Mouse (Mus musculus) limb, embryonic 12.5 days (tissue): ENCODE data around the gene Errfi1. TPM values are rescaled to one million over a fixed set of nuclear protein-coding genes. Genes with fewer than 3 reads are reported as not detected.

Experiments
- ATAC-seq: fragments of 200-750 bp; cut with Nextera tagmentation; 2 replicates; pipeline ENCODE4 v1.8.0; 2017; ENCODE audit warnings: low read depth, moderate TSS enrichment; ENCODE audit not compliant: insufficient number of reproducible peaks, insufficient read depth, low FRiP score, low TSS enrichment
- H3K27ac ChIP-seq: fragments of 300-500 bp; sonication (generic); 2 replicates; pipeline ENCODE4 v1.5.1; 2016; ENCODE audit warnings: mild to moderate bottlenecking, moderate library complexity
- H3K27me3 ChIP-seq: fragments of 300-500 bp; sonication (generic); 2 replicates; pipeline ENCODE4 v1.6.1; 2016; ENCODE audit warnings: mild to moderate bottlenecking, moderate library complexity
- H3K36me3 ChIP-seq: fragments of 300-500 bp; sonication (generic); 2 replicates; pipeline ENCODE4 v1.6.1; 2016; ENCODE audit warnings: mild to moderate bottlenecking, moderate library complexity
- H3K4me1 ChIP-seq: fragments of 300-500 bp; sonication (generic); replicated peaks from 2 replicates; pipeline ENCODE4 v1.6.1; 2016
- H3K4me2 ChIP-seq: fragments of 300-500 bp; sonication (generic); 2 replicates; pipeline ENCODE4 v1.6.1; 2016; ENCODE audit warnings: mild to moderate bottlenecking, moderate library complexity
- H3K4me3 ChIP-seq: fragments of 300-500 bp; sonication (generic); replicated peaks from 2 replicates; pipeline ENCODE4 v1.5.1; 2016; ENCODE audit warnings: mild to moderate bottlenecking
- H3K9ac ChIP-seq: fragments of 300-500 bp; sonication (generic); replicated peaks from 2 replicates; pipeline ENCODE4 v1.6.1; 2016; ENCODE audit warnings: mild to moderate bottlenecking, moderate library complexity
- H3K9me3 ChIP-seq: fragments of 300-500 bp; sonication (generic); 2 replicates; pipeline ENCODE4 v1.6.1; 2016; ENCODE audit warnings: mild to moderate bottlenecking, moderate library complexity
- whole genome bisulfite sequencing: fragments of 180-500 bp; shearing (Covaris S2); methylation state at CpG from one replicate; pipeline ENCODE4 v1.1.7; 2016; 5-methylcytosine and 5-hydroxymethylcytosine counted together
- polyA plus RNA-seq: library from polyadenylated mRNA; unstranded; fragments of >200 nt; fragmentation: Nextera tagmentation; extraction: Ambion mirVana; gene quantifications from 2 replicates; pipeline ENCODE4 v1.2.1, GENCODE M21; 2016

Gene Errfi1
- polyA plus RNA-seq, 1 experiment from 2014 or later, result 25.7 TPM

DNA sequence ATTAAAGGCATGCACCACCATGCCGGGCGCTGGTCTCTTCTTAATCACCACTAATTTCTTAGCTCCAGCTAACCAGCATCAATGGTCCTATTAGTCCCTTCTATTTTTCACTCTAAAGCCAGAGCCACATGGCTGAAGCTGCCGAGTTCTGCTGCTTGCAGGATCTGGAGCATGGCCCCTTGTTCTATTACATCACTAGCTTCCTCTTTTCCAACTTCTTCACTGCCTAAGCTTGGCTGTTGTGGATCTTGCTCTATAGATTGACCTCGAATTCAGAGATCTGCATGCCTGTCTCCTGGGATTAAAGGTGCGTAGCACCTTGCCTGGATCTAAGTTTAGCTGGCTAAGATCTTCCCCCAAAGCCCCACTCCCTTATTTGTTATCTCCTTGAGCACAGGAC lies 28.9 kb downstream of the Errfi1 start:
- 0 out of 2 replicates have a peak, but pooled peaks cover under 1% of the 10 kb centered on the region for H3K4me1 ChIP-seq
- peaks cover 33% of the 10 kb centered on the region for H3K9me3 ChIP-seq
- ATAC-seq, result no peak
- no peak overlapping the region for H3K4me2 ChIP-seq
- no peak overlapping the region for H3K9ac ChIP-seq
- 91% methylated on average over 5 of the region's 5 CpGs for WGBS
- peaks cover 5% of the 10 kb centered on the region; the same call in 1 of the 2 replicates for H3K36me3 ChIP-seq
- H3K27me3 ChIP-seq, result no peaks in the 10 kb centered on the region
- no peak overlapping the region for H3K27ac ChIP-seq
- no peak overlapping the region for H3K4me3 ChIP-seq

DNA sequence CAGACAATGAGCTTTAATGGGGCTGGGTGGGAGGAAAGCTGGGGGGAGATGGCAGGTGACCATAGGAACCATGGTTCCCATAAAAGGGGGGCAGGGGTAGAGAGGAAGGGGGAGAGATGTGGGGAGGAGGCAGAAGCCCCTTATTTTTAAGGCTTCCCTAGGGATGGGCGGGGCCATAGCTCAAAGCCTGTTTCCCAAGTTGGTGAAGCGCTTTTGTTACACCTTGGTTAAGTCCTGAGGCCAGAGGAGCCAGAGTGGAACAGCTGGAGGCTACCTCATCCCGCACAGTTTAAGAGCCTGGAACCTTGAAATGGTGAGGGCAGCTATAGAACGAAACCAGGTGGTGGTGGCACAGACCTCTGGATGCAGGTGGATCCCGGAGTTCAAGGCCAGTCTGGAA lies 34.2 kb downstream of the Errfi1 start:
- Histone ChIP-seq H3K4me3 (no peak overlapping the region), H3K9me3 (no peaks in the 10 kb centered on the region), H3K4me2 (no peak overlapping the region), H3K4me1 (peaks cover 34% of the 10 kb centered on the region), H3K27ac (no peak overlapping the region), H3K27me3 (no peaks in the 10 kb centered on the region), H3K36me3 (no peaks in the 10 kb centered on the region), H3K9ac (no peak overlapping the region)
- 64% methylated on average over 5 of the region's 5 CpGs for WGBS
- ATAC-seq, result no peak

- no peak overlapping the region for H3K4me2 ChIP-seq
- H3K27ac ChIP-seq, result peak overlapping the region; percentile 56; the same call in 1 of the 2 replicates
- H3K4me1 ChIP-seq, result peaks cover 34% of the 10 kb centered on the region
- H3K9ac ChIP-seq, result no peak overlapping the region
- no peaks in the 10 kb centered on the region for H3K9me3 ChIP-seq
- WGBS, result 74% methylated on average over 4 of the region's 4 CpGs
- H3K27me3 ChIP-seq, result no peaks in the 10 kb centered on the region
- no peaks in the 10 kb centered on the region for H3K36me3 ChIP-seq
- ATAC-seq, result no peak
- H3K4me3 ChIP-seq, result no peak overlapping the region
Measured at GRCm38 (mm10) chr4:150888492-150888891, 34.8 kb downstream of the Errfi1 start.

DNA sequence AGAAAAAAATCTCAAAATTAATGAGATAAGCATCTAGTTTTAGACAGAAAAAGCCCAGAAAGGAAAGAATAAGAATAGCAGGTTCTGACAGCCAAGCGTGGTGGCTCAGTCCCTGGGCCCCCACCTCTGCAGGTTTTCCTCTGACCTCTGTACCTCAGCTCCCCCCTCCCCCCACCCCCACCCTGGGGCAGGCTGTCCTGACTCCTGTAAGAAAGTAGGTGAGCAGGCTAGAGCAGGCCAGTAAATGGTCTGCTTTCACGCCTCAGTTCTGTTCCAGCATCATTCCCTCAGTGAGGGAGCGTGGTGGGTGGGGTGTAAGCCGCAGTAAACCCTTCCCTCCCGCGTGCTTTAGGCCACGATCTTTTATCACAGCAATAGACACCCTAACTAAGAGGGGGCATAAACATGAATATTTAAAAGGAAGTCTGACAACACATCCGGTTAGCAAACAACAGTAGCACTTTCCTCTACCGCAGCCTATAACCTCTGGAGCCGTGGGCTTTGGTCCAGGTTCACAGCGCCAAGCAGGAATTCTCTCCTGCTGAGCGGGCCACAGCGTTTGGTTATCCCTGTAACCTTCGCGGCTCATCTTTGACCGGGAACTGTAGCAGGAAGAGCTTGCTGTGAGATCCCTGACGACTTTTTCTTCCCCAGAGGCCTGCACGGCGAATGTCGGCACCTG lies 35.7 kb downstream of the Errfi1 start:
- no peaks in the 10 kb centered on the region for H3K9me3 ChIP-seq
- peaks cover 34% of the 10 kb centered on the region for H3K4me1 ChIP-seq
- no peaks in the 10 kb centered on the region for H3K27me3 ChIP-seq
- no peak overlapping the region for H3K4me3 ChIP-seq
- H3K27ac ChIP-seq, result peak overlapping the region; percentile 91
- ATAC-seq, result peak; percentile 23; the same call in 1 of the 2 replicates
- H3K36me3 ChIP-seq, result no peaks in the 10 kb centered on the region
- peak overlapping the region; percentile 19 for H3K4me2 ChIP-seq
- H3K9ac ChIP-seq, result no peak overlapping the region
- WGBS, result 33% methylated on average over 20 of the region's 20 CpGs

GRCm38 (mm10) chr4:150889955-150890315 lies 36.2 kb downstream of the Errfi1 start:
- peak overlapping the region; percentile 19 for H3K4me2 ChIP-seq
- H3K4me3 ChIP-seq, result no peak overlapping the region
- no peak overlapping the region for H3K9ac ChIP-seq

GRCm38 (mm10) chr4:150891308-150891707 lies 37.6 kb downstream of the Errfi1 start:
- 67% methylated on average over 5 of the region's 5 CpGs for WGBS
- Histone ChIP-seq H3K36me3 (peaks cover 7% of the 10 kb centered on the region), H3K27me3 (no peaks in the 10 kb centered on the region), H3K9me3 (no peaks in the 10 kb centered on the region), H3K4me2 (no peak overlapping the region), H3K27ac (peak overlapping the region; percentile 91; the same call in 1 of the 2 replicates), H3K9ac (no peak overlapping the region), H3K4me3 (no peak overlapping the region), H3K4me1 (peaks cover 38% of the 10 kb centered on the region)
- no peak for ATAC-seq

More at GRCm38 (mm10) chr4:150889955-150890315, 36.2 kb downstream of the Errfi1 start:
- H3K36me3 ChIP-seq, result no peaks in the 10 kb centered on the region
- ATAC-seq, result no peak
- peaks cover 34% of the 10 kb centered on the region for H3K4me1 ChIP-seq
- 42% methylated on average over 13 of the region's 13 CpGs for WGBS
- no peaks in the 10 kb centered on the region for H3K27me3 ChIP-seq
- no peaks in the 10 kb centered on the region for H3K9me3 ChIP-seq
- peak overlapping the region; percentile 91 for H3K27ac ChIP-seq

DNA sequence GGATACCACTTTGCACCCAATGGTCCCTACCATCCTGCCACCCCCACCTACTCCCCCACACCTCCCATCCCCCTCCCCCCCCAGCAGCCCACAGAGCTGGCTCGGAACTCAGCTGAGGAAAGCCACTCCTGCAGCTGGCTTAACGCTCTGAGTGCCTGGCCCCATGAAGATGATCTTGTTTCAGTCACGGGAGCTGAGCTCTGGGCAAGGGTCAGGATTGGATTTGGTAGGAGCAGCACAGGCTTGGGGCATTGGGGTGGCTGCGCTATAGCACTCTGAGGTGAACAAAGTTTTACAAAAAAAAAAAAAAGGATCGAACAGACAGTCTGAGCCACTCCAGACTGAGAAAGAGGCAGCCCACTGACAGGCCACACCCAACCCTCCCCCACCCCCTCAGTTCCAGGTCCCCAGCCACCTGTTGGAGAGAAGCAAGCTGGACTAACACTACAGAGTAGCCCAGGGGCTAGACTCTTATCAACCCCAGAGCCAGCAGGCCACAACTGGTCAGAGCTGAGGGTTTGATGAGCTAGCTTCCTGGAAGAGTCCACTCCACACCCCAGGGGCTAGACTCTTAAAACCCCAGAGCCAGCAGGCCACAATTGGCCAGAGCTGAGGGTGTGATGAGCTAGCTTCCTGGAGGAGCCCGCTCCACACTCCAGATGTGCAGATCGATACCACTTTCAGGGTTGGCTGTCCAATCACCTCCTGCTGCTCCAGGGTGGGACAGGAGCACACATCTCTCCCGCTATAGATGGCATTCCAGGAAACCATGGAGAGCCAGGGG lies 41.2 kb downstream of the Errfi1 start:
- H3K4me3 ChIP-seq, result no peak overlapping the region
- WGBS, result 67% methylated on average over 8 of the region's 8 CpGs
- no peaks in the 10 kb centered on the region for H3K27me3 ChIP-seq
- H3K4me1 ChIP-seq, result peaks cover 19% of the 10 kb centered on the region
- ATAC-seq, result no peak
- peaks cover 42% of the 10 kb centered on the region for H3K36me3 ChIP-seq
- no peak overlapping the region for H3K9ac ChIP-seq
- no peak overlapping the region for H3K27ac ChIP-seq
- H3K9me3 ChIP-seq, result no peaks in the 10 kb centered on the region
- no peak overlapping the region for H3K4me2 ChIP-seq

DNA sequence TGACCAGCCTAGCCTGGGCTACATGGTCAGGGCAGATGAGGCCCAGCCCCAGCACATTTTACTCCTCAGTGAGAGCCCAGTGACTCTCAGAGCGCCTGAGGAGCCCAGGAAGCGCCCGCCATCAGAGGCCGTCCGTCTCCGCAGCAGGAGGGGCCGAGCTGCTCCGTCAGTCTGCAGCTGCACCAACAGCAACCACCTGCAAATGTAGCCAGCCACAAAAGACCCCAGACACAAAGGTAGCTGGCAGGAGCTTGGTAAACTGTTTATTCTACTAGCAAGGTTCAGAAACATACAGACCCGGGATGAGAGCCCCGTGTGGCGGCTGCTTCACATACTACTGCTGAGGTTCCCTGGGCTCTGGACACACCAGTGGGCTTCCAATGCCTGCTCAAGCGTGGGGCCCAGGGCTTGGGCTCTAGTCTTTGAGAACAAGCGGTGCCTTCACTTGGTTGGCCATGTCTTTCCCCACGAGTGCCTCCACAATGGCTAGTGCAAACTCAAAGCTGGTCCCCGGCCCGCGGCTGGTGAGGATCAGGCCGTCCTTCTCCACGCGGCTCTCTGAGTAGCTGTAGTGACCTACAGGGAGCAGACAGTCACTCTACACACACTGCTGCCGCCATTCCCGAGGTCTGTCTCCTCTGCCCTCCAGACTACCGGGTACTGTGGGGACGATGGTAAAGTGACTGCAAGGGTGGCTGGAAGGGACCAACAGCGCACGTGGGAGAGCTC lies 43.3 kb downstream of the Errfi1 start:
- H3K36me3 ChIP-seq, result peaks cover 63% of the 10 kb centered on the region
- H3K27me3 ChIP-seq, result no peaks in the 10 kb centered on the region
- H3K9me3 ChIP-seq, result no peaks in the 10 kb centered on the region
- no peak overlapping the region for H3K9ac ChIP-seq
- peaks cover 5% of the 10 kb centered on the region; the same call in 1 of the 2 replicates for H3K4me1 ChIP-seq
- WGBS, result 92% methylated on average over 26 of the region's 26 CpGs
- no peak overlapping the region for H3K27ac ChIP-seq
- H3K4me2 ChIP-seq, result no peak overlapping the region
- no peak for ATAC-seq
- no peak overlapping the region for H3K4me3 ChIP-seq

- Histone ChIP-seq H3K36me3 (peaks cover 81% of the 10 kb centered on the region), H3K27ac (no peak overlapping the region), H3K4me2 (no peak overlapping the region), H3K4me1 (peaks cover 5% of the 10 kb centered on the region; the same call in 1 of the 2 replicates), H3K4me3 (no peak overlapping the region), H3K9ac (no peak overlapping the region), H3K9me3 (no peaks in the 10 kb centered on the region), H3K27me3 (no peaks in the 10 kb centered on the region)
- WGBS, result 59% methylated on average over 13 of the region's 13 CpGs
- ATAC-seq, result no peak
Measured at GRCm38 (mm10) chr4:150898716-150899365, 45.1 kb downstream of the Errfi1 start.

DNA sequence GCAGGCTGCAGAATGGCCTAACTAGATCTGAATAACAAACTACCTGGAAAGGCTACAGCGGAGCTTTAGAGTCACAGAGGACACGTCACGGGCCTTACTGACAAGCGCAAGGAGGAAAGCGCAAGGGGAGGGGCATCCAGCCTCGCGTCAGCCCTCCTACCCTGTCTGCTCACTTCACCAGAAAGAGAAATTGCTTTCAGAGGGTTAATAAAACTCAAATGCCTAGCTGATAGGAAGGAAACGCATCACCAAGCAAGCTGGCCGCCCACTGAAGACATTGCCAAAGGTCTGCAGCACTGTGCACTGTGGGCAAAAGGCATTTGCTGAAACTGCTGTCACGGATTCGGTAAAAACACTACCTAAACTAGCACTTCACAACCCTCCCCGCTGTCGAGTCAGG lies 46.8 kb downstream of the Errfi1 start:
- H3K4me1 ChIP-seq, result no peaks in the 10 kb centered on the region
- no peak for ATAC-seq
- H3K36me3 ChIP-seq, result peaks cover 93% of the 10 kb centered on the region
- no peak overlapping the region for H3K4me2 ChIP-seq
- no peak overlapping the region for H3K4me3 ChIP-seq
- H3K27ac ChIP-seq, result no peak overlapping the region
- H3K9ac ChIP-seq, result no peak overlapping the region
- H3K9me3 ChIP-seq, result no peaks in the 10 kb centered on the region
- WGBS, result 95% methylated on average over 13 of the region's 13 CpGs
- H3K27me3 ChIP-seq, result no peaks in the 10 kb centered on the region

GRCm38 (mm10) chr4:150901651-150902050 lies 47.9 kb downstream of the Errfi1 start:
- H3K4me1 ChIP-seq, result no peaks in the 10 kb centered on the region
- no peaks in the 10 kb centered on the region for H3K27me3 ChIP-seq
- H3K4me2 ChIP-seq, result no peak overlapping the region
- H3K4me3 ChIP-seq, result no peak overlapping the region
- H3K9me3 ChIP-seq, result no peaks in the 10 kb centered on the region
- H3K27ac ChIP-seq, result no peak overlapping the region
- 63% methylated on average over 9 of the region's 9 CpGs for WGBS
- ATAC-seq, result no peak
- H3K9ac ChIP-seq, result no peak overlapping the region
- H3K36me3 ChIP-seq, result peaks cover 89% of the 10 kb centered on the region
